Mouse (Mus musculus) midbrain, embryonic 14.5 days (tissue): ENCODE data around the gene Snrnp25. TPM values are rescaled to one million over a fixed set of nuclear protein-coding genes. Genes with fewer than 3 reads are reported as not detected.

Experiments used
- ATAC-seq: fragments of 200-750 bp; cut with Nextera tagmentation; 2 replicates; pipeline ENCODE4 v1.8.0; 2017; ENCODE audit warnings: moderate number of reproducible peaks, moderate library complexity; ENCODE audit not compliant: low FRiP score, low TSS enrichment
- DNase-seq: peaks from one replicate; pipeline ENCODE4 v3.0.0-alpha.2; 2015
- H3K27ac ChIP-seq: fragments of 300-500 bp; sonication (generic); replicated peaks from 2 replicates; pipeline ENCODE4 v1.5.1; 2014; ENCODE audit warnings: mild to moderate bottlenecking, low read depth, low read length, moderate library complexity
- H3K27me3 ChIP-seq: fragments of 300-500 bp; sonication (generic); 2 replicates; pipeline ENCODE4 v1.6.1; 2014; ENCODE audit warnings: low read length, control low read depth, mixed read lengths; ENCODE audit not compliant: control insufficient read depth, insufficient read depth
- H3K36me3 ChIP-seq: fragments of 300-500 bp; sonication (generic); 2 replicates; pipeline ENCODE4 v1.6.1; 2014; ENCODE audit warnings: low read length, control low read depth; ENCODE audit not compliant: control insufficient read depth, insufficient read depth
- H3K4me1 ChIP-seq: fragments of 300-500 bp; sonication (generic); 2 replicates; pipeline ENCODE4 v1.6.1; 2014; ENCODE audit warnings: mild to moderate bottlenecking, antibody characterized with exemption, low read length, control low read depth; ENCODE audit not compliant: control insufficient read depth, insufficient read depth
- H3K4me2 ChIP-seq: fragments of 300-500 bp; sonication (generic); 2 replicates; pipeline ENCODE4 v1.6.1; 2014; ENCODE audit warnings: mild to moderate bottlenecking, low read length, moderate library complexity
- H3K4me3 ChIP-seq: fragments of 300-500 bp; sonication (generic); replicated peaks from 2 replicates; pipeline ENCODE4 v1.5.1; 2014; ENCODE audit warnings: low read depth, low read length
- H3K9ac ChIP-seq: fragments of 300-500 bp; sonication (generic); replicated peaks from 2 replicates; pipeline ENCODE4 v1.6.1; 2014; ENCODE audit warnings: mild to moderate bottlenecking, low read length, moderate library complexity
- H3K9me3 ChIP-seq: fragments of 300-500 bp; sonication (generic); 2 replicates; pipeline ENCODE4 v1.6.1; 2016; ENCODE audit warnings: low read length, control low read depth, mixed read lengths; ENCODE audit not compliant: control insufficient read depth
- WGBS: fragments of 180-500 bp; shearing (Covaris S2); extraction: QIAGEN DNeasy Blood & Tissue Kit; methylation state at CpG from one replicate; pipeline ENCODE4 v1.1.7; 2014; 5-methylcytosine and 5-hydroxymethylcytosine counted together
- polyA plus RNA-seq: library from polyadenylated mRNA; unstranded; fragments of >200 nt; fragmentation: Nextera tagmentation; extraction: Ambion mirVana; gene quantifications from 2 replicates; pipeline ENCODE4 v1.2.1, GENCODE M21; 2014

Gene Snrnp25
- polyA plus RNA-seq, 1 experiment from 2014 or later, result 46.7 TPM

DNA sequence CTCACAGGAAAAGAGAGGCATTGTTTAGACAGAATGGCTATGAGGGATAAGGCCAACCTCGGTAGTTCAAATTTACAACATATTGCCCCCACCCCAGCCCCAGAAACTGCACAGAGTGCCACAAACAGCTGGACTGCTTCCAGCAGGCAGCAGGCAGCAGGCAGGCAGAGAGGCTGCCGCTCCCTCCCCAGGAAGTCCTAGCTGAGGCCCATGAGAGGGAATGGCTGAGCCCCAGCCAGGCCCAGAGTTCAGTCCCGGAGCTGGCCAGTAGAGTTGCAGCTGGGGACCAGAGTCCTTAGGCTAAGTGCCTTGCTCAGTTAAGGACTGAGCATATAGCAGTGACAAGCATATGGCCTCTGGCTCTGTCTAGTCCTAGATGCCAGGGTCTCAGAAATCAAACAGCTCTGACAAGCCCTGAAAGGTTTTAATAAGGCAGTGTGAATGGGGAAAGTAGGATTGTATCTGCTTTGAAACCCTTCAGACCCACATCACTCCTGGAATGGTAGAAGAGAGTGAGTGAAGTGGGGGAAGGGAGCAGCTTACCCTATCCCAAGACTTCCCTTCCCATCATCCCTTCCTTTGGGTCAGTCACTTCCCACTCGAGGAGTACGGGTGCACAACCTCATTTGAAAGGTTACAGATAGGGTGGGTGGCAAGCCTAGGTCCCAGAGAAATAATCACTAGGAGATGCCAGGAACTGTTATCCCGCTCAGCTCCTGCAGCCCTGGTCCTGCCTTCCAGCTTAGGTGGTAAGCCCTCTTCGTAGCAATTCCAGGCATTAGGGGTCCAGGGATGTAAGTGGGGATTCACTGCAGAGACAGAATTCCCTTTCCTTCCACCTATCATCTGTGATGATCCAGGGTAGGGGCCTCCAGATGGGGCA is 20.2 kb downstream of the Snrnp25 start:
- no peak overlapping the region for H3K4me3 ChIP-seq
- H3K4me2 ChIP-seq, result no peak overlapping the region
- H3K36me3 ChIP-seq, result peaks cover 14% of the 10 kb centered on the region
- H3K27ac ChIP-seq, result peak overlapping the region; percentile 55
- WGBS, result 62% methylated on average over 7 of the region's 7 CpGs
- no peaks in the 10 kb centered on the region for H3K9me3 ChIP-seq
- H3K4me1 ChIP-seq, result peaks cover 27% of the 10 kb centered on the region
- ATAC-seq, result no peak
- no peak overlapping the region for H3K9ac ChIP-seq
- DNase-seq, result no peak
- H3K27me3 ChIP-seq, result peaks cover 23% of the 10 kb centered on the region

DNA sequence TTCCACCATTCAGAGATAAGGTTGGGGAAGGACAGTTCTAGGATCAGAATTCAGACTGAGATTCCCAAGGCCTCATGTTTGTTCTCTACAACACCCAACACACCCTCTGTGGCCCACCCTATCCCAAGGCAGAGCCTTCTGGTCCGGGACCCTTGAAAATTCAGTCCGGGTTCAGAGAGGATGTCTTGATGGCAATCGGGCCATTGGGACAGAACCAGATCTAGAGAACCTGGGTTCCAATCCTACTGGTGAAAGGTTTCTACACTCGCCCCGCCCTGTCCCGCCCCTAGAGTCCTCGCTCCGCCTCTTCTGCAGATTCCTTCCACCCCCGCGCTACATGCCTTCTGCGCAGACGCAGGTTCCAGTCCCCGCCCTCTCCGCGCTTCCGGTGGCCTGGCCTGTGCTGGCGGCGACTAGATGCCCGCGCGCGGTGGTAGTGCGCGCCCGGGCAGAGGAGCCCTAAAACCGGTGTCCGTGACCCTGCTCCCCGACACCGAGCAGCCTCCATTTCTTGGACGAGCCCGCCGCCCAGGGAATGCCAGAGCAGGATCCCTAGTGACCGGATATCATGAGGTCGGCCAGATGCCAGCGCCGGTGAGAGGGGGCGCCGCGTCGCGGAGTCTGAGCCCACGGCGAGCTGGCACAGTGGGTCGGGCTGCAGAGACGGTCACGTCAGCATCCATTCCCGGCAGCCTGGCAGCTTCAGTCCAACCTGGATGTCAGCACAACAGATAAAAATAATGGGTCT is 21.1 kb downstream of the Snrnp25 start, which contains the start of gene Mpg:
Gene Mpg, plus strand, starts transcription at position 382 of the 748 bp plus-strand sequence.
- peak within 1 kb of the TSS; percentile 74 for H3K4me2 ChIP-seq
- H3K4me3 ChIP-seq, result peak within 1 kb of the TSS; percentile 67
- H3K4me1 ChIP-seq, result peaks cover 27% of the 10 kb centered on the region
- DNase-seq (peak; percentile 92), ATAC-seq (peak; percentile 77)
- 3% methylated on average over 47 of the region's 47 CpGs for WGBS
- peaks cover 22% of the 10 kb centered on the region for H3K36me3 ChIP-seq
- H3K9me3 ChIP-seq, result no peaks in the 10 kb centered on the region
- peaks cover 23% of the 10 kb centered on the region for H3K27me3 ChIP-seq
- H3K9ac ChIP-seq, result peak within 1 kb of the TSS; percentile 75
- H3K27ac ChIP-seq, result peak within 1 kb of the TSS; percentile 76

DNA sequence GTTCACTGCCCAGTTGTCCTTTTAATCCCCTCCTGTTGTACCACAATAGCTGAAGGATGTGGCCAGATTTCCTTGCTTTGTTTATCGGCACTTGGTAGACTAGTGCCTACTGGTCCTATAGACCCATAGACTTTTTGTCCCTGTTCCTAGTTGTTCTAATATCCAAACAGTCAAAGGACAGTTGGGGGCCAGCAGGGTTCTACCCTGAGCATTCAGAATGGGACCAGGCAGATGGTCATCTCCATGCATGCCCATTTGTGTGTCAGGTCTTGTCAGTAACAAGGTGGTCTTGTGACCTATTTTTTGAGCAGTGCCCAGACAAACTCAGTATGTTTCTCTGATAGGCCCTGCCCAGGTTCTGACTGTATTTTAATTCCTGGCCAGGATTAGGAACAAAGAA is 21.8 kb downstream of the Snrnp25 start:
- H3K9me3 ChIP-seq, result no peaks in the 10 kb centered on the region
- H3K36me3 ChIP-seq, result peaks cover 30% of the 10 kb centered on the region
- H3K4me3 ChIP-seq, result peak overlapping the region; percentile 67
- H3K27me3 ChIP-seq, result peaks cover 21% of the 10 kb centered on the region
- peak overlapping the region; percentile 74 for H3K4me2 ChIP-seq
- peaks cover 24% of the 10 kb centered on the region for H3K4me1 ChIP-seq
- peak overlapping the region; percentile 75 for H3K9ac ChIP-seq
- peak overlapping the region; percentile 76; the same call in 1 of the 2 replicates for H3K27ac ChIP-seq
- WGBS, result 26% methylated on average over 1 of the region's 1 CpGs
- ATAC-seq (no peak), DNase-seq (no peak)

DNA sequence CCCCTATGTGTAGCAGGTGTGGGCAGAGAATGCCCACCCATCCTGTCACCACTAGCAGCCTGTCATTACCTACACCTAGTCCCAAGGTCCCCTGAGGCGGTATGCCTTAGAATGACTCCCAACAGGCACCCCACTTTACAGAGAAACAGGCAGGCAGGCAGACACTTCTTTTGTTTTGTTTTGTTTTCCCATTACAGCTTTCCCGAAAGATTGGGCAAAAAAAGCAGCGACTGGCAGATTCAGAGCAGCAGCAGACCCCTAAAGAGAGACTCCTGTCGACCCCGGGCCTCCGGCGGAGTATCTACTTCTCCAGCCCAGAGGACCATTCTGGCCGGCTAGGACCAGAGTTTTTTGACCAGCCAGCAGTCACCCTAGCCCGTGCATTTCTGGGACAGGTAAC is 22.3 kb downstream of the Snrnp25 start:
- H3K27ac ChIP-seq, result no peak overlapping the region
- DNase-seq (no peak), ATAC-seq (no peak)
- H3K4me1 ChIP-seq, result peaks cover 19% of the 10 kb centered on the region
- peaks cover 16% of the 10 kb centered on the region for H3K27me3 ChIP-seq
- WGBS, result 92% methylated on average over 9 of the region's 9 CpGs
- peak overlapping the region; percentile 74 for H3K4me2 ChIP-seq
- no peaks in the 10 kb centered on the region for H3K9me3 ChIP-seq
- no peak overlapping the region for H3K9ac ChIP-seq
- peaks cover 35% of the 10 kb centered on the region for H3K36me3 ChIP-seq
- 0 out of 2 replicates have a peak overlapping the region, but pooled peaks have one; percentile 67 for H3K4me3 ChIP-seq

DNA sequence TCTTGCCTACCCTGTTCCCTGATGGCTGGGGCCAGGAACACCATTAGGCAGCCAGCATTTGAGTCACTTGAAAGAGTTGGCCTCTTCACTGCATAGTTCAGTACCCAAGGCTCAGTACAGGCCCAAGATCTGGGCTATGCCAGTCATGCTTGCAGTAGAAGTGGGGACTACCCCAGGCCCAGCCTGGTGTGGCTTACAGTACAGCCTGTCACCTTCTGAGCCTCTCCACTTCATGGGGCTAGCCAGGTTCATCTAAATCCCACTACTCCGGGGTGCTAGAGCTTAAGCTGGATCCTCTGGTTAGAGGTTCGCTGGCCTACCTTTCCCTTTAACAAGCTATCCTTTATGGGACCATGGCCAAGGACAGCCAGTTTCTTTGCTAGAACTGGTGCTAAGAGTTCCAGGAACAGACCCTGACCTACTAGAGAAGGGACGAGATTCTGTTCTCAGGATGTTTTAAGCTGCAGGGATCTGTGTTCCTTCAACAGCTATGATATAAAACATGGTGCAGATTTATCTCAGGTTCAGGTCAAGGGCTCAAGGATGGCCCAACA is 23.2 kb downstream of the Snrnp25 start:
- DNase-seq, result no peak

DNA sequence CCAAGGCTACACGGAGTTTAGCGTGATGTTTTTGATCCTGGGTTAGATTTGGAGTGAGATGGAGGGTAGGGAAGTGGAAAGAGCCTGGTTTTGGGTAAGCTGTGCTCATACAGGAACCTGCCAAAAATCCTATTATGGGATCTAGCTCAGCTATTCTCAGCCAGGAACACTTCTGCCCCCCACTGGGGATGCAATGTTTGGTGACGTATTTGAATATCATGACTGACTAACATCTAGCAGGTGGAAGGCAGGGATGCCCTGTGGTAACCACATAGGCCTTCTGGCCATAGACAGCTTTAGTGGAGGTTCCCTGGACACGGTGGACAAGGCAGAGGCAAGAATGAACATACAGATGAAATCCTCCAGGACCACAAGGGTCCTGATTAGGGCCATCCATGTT is 25.0 kb downstream of the Snrnp25 start:
- no peak overlapping the region for H3K9ac ChIP-seq
- 85% methylated on average over 4 of the region's 4 CpGs for WGBS
- no peak overlapping the region for H3K27ac ChIP-seq
- no peaks in the 10 kb centered on the region for H3K9me3 ChIP-seq
- H3K27me3 ChIP-seq, result no peaks in the 10 kb centered on the region
- H3K4me3 ChIP-seq, result no peak overlapping the region
- no peak for DNase-seq
- no peak overlapping the region for H3K4me2 ChIP-seq
- no peak for ATAC-seq
- H3K4me1 ChIP-seq, result peaks cover 12% of the 10 kb centered on the region
- H3K36me3 ChIP-seq, result peaks cover 58% of the 10 kb centered on the region

More for the DNA sequence above, 23.2 kb downstream of the Snrnp25 start:
- no peak overlapping the region for H3K9ac ChIP-seq
- H3K27ac ChIP-seq, result no peak overlapping the region
- H3K4me1 ChIP-seq, result peaks cover 12% of the 10 kb centered on the region
- H3K4me3 ChIP-seq, result no peak overlapping the region
- WGBS, result 95% methylated on average over 3 of the region's 3 CpGs
- peaks cover 8% of the 10 kb centered on the region; the same call in 1 of the 2 replicates for H3K27me3 ChIP-seq
- no peaks in the 10 kb centered on the region for H3K9me3 ChIP-seq
- peaks cover 39% of the 10 kb centered on the region for H3K36me3 ChIP-seq
- no peak overlapping the region for H3K4me2 ChIP-seq
- no peak for ATAC-seq

DNA sequence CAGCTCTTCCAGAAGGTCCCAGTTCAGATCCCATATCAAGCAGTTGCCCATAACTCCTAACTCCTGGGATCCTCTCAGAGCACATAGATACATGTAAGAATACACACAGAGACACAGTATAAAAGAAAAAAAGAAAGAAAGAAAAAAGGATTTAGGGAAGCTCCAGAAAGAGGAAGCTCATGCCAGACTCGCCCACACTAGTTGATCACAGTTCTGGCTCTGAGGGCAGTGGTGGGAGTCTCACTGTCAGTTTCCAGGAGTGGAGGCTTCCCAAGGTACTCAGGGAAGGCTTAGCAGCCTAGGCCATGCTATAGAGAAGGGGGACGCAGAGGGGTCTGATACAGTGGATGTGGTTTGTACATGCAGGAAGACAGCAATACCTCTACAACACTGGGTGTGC is 25.9 kb downstream of the Snrnp25 start:
- Histone ChIP-seq H3K9me3 (no peaks in the 10 kb centered on the region), H3K4me2 (no peak overlapping the region), H3K27ac (no peak overlapping the region), H3K4me1 (peaks cover 14% of the 10 kb centered on the region), H3K36me3 (peaks cover 59% of the 10 kb centered on the region), H3K27me3 (no peaks in the 10 kb centered on the region), H3K9ac (no peak overlapping the region), H3K4me3 (no peak overlapping the region)
- 97% methylated on average over 2 of the region's 2 CpGs for WGBS
- DNase-seq (no peak), ATAC-seq (no peak)

DNA sequence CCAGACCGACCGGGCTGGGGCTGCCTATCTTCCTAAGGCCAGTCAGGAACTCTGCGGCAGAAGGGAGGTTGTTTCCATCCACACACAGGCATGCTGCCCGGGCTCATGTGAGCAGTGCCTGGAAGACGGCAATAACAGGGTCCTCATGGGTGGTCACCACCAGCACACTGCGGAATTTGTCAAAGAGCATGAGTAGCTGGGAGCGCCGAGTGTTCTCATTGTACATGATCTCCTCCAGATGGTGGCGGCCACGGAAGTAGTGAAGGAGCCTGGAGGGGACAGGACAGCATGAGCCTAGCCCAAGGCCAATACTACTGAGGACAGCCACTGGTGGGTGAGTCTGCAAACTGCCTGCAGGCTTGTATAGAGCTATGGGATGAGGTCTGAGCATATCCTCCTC is 27.6 kb downstream of the Snrnp25 start:
- ATAC-seq, result no peak
- Histone ChIP-seq H3K9ac (no peak overlapping the region), H3K36me3 (peaks cover 62% of the 10 kb centered on the region)

More for the DNA sequence above, 27.6 kb downstream of the Snrnp25 start:
- DNase-seq, result no peak
- Histone ChIP-seq H3K4me2 (no peak overlapping the region), H3K4me1 (peaks cover 7% of the 10 kb centered on the region; the same call in 1 of the 2 replicates), H3K27ac (no peak overlapping the region), H3K9me3 (no peaks in the 10 kb centered on the region), H3K27me3 (no peaks in the 10 kb centered on the region), H3K4me3 (no peak overlapping the region)
- WGBS, result 84% methylated on average over 10 of the region's 10 CpGs
